Mouse (Mus musculus): Measurements from ENCODE around the gene Matn4. TPM values are rescaled to one million over a fixed set of nuclear protein-coding genes. Genes with fewer than 3 reads are reported as not detected.

Gene Matn4
- polyA plus RNA-seq, 1 experiment = not detected

DNA sequence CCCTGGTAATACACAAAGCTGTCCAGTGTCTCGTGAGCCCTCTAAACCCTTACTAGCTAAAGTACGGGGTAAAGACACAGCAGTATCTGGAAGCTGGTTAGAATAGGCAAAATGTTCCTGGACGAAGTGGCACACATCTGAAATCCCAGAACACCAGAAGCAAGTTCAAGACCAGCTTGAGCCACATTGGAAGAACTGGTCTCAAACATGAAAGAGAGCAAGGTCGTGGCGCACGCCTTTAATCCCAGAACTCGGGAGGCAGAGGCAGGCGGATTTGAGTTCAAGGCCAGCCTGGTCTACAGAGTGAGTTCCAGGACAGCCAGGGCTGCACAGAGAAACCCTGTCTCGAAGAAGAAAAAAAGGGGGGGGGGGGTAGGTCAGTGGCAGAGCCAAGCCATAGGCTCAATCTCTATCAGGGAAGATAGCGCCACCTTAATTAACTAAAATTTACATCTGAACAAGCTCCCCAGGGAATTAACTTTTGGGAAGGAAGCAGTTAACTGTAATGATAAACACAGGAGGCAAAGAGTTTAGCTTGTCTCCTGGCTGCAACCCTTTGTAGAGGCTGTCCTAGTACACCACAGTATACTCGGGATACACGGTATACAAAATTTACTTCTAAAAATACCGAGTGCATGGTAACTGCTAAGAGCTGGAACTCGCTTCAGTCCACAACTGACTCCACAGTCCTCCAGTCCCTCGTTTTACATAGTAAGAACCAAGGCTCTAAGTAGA lies 25.1 kb upstream of the Matn4 start:
- Histone ChIP-seq H3K4me1 (peaks cover 16% of the 10 kb centered on the region), H3K9me3 (no peaks in the 10 kb centered on the region), H3K36me3 (replicated peaks; ENCODE audit: low read length) (no peaks in the 10 kb centered on the region), H3K4me3 (replicated peaks) (no peak overlapping the region), H3K27me3 (replicated peaks) (peaks cover 90% of the 10 kb centered on the region)
- TF ChIP-seq GATA1 (IDR thresholded peaks at IDR 0.05; ENCODE audit: borderline replicate concordance, low read length) (no peak), FLI1 (IDR thresholded peaks at IDR 0.05; ENCODE audit: low read length) (no peak)

- H3K4me3 ChIP-seq (replicated peaks) = no peak overlapping the region
- H3K4me1 ChIP-seq = peaks cover 16% of the 10 kb centered on the region
- no peaks in the 10 kb centered on the region for H3K9me3 ChIP-seq
- H3K36me3 ChIP-seq (replicated peaks; ENCODE audit: low read length) = no peaks in the 10 kb centered on the region
- TF ChIP-seq GATA1 (IDR thresholded peaks at IDR 0.05; ENCODE audit: borderline replicate concordance, low read length) (no peak), FLI1 (IDR thresholded peaks at IDR 0.05; ENCODE audit: low read length) (no peak)
- H3K27me3 ChIP-seq (replicated peaks) = peaks cover 79% of the 10 kb centered on the region
Observed at GRCm38 (mm10) chr2:164428451-164428850, 23.5 kb upstream of the Matn4 start.

- TF ChIP-seq GATA1 (IDR thresholded peaks at IDR 0.05; ENCODE audit: borderline replicate concordance, low read length) (no peak), FLI1 (IDR thresholded peaks at IDR 0.05; ENCODE audit: low read length) (no peak)
- Histone ChIP-seq H3K36me3 (replicated peaks; ENCODE audit: low read length) (no peaks in the 10 kb centered on the region), H3K9me3 (no peaks in the 10 kb centered on the region), H3K4me3 (replicated peaks) (no peak overlapping the region), H3K27me3 (replicated peaks) (peaks cover 76% of the 10 kb centered on the region), H3K4me1 (peaks cover 5% of the 10 kb centered on the region)
Observed at GRCm38 (mm10) chr2:164426952-164427351, 22.0 kb upstream of the Matn4 start.

GRCm38 (mm10) chr2:164426121-164426520 lies 21.2 kb upstream of the Matn4 start:
- Histone ChIP-seq H3K9me3 (no peaks in the 10 kb centered on the region), H3K27me3 (replicated peaks) (peaks cover 76% of the 10 kb centered on the region), H3K4me1 (0 out of 2 replicates have a peak, but pooled peaks cover 3% of the 10 kb centered on the region), H3K4me3 (replicated peaks) (no peak overlapping the region), H3K36me3 (replicated peaks; ENCODE audit: low read length) (no peaks in the 10 kb centered on the region)
- TF ChIP-seq GATA1 (IDR thresholded peaks at IDR 0.05; ENCODE audit: borderline replicate concordance, low read length) (no peak), FLI1 (IDR thresholded peaks at IDR 0.05; ENCODE audit: low read length) (no peak)

GRCm38 (mm10) chr2:164425401-164425800 lies 20.4 kb upstream of the Matn4 start:
- H3K36me3 ChIP-seq (replicated peaks; ENCODE audit: low read length) = no peaks in the 10 kb centered on the region
- H3K4me3 ChIP-seq (replicated peaks) = no peak overlapping the region
- no peaks in the 10 kb centered on the region for H3K9me3 ChIP-seq
- no peak for TF ChIP-seq GATA1 (IDR thresholded peaks at IDR 0.05; ENCODE audit: borderline replicate concordance, low read length)
- no peak for TF ChIP-seq FLI1 (IDR thresholded peaks at IDR 0.05; ENCODE audit: low read length)
- peaks cover 68% of the 10 kb centered on the region for H3K27me3 ChIP-seq (replicated peaks)
- H3K4me1 ChIP-seq = no peaks in the 10 kb centered on the region

DNA sequence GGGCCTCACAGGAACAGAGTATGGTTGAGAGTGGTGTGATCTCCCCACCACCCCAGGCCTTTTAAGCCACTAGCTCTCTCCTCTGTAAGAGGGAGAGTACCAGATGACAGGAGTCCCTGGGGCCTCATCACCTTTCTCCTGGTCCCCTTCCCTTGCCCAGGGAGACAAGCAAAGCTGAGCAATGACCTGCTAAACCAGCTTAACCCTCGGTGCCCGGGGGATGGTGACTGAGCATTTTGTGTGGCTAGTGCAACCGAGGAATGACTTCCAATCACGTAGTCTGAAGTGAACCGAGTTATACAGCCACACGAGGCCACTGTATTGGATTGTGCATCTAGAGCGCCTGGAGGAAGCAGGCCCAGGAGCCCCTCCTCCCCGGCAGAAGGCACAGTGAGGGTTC lies 19.4 kb upstream of the Matn4 start:
- no peaks in the 10 kb centered on the region for H3K36me3 ChIP-seq (replicated peaks; ENCODE audit: low read length)

DNA sequence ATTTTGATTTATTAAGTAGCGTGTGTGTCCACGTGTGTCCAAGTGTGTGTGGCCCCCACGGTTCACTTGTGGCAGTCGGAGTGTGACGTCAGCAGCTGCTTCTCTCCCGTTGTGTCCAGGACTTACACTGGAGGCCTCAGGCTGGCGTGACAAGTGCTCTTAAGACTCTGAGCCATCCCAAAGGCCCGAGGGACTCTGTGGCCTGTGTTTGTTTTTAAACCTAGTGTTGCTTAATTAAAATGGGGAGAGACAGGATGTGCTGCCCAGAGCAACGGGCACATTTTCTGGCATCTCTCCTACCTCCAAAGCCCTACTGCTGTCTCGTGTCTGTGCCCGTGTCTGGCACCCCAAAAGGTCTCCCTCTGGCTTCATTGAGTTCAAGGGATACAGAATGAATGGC lies 18.5 kb upstream of the Matn4 start:
- Histone ChIP-seq H3K4me1 (no peaks in the 10 kb centered on the region), H3K27me3 (replicated peaks) (peaks cover 65% of the 10 kb centered on the region), H3K9me3 (no peaks in the 10 kb centered on the region), H3K4me3 (replicated peaks) (no peak overlapping the region), H3K36me3 (replicated peaks; ENCODE audit: low read length) (no peaks in the 10 kb centered on the region)
- TF ChIP-seq GATA1 (IDR thresholded peaks at IDR 0.05; ENCODE audit: borderline replicate concordance, low read length) (no peak), FLI1 (IDR thresholded peaks at IDR 0.05; ENCODE audit: low read length) (no peak)

More for the DNA sequence above, 19.4 kb upstream of the Matn4 start:
- Histone ChIP-seq H3K4me3 (replicated peaks) (no peak overlapping the region), H3K4me1 (no peaks in the 10 kb centered on the region), H3K9me3 (no peaks in the 10 kb centered on the region), H3K27me3 (replicated peaks) (peaks cover 66% of the 10 kb centered on the region)
- TF ChIP-seq FLI1 (IDR thresholded peaks at IDR 0.05; ENCODE audit: low read length) (no peak), GATA1 (IDR thresholded peaks at IDR 0.05; ENCODE audit: borderline replicate concordance, low read length) (no peak)

- TF ChIP-seq FLI1 (IDR thresholded peaks at IDR 0.05; ENCODE audit: low read length) (no peak), GATA1 (IDR thresholded peaks at IDR 0.05; ENCODE audit: borderline replicate concordance, low read length) (no peak)
- Histone ChIP-seq H3K4me3 (replicated peaks) (no peak overlapping the region), H3K4me1 (no peaks in the 10 kb centered on the region), H3K36me3 (replicated peaks; ENCODE audit: low read length) (no peaks in the 10 kb centered on the region), H3K27me3 (replicated peaks) (peaks cover 62% of the 10 kb centered on the region), H3K9me3 (no peaks in the 10 kb centered on the region)
Observed at GRCm38 (mm10) chr2:164422675-164423393, 17.9 kb upstream of the Matn4 start.

GRCm38 (mm10) chr2:164421979-164422378 lies 17.0 kb upstream of the Matn4 start:
- no peaks in the 10 kb centered on the region for H3K9me3 ChIP-seq
- TF ChIP-seq FLI1 (IDR thresholded peaks at IDR 0.05; ENCODE audit: low read length) = no peak
- no peak for TF ChIP-seq GATA1 (IDR thresholded peaks at IDR 0.05; ENCODE audit: borderline replicate concordance, low read length)
- no peaks in the 10 kb centered on the region for H3K4me1 ChIP-seq
- H3K4me3 ChIP-seq (replicated peaks) = no peak overlapping the region
- H3K36me3 ChIP-seq (replicated peaks; ENCODE audit: low read length) = no peaks in the 10 kb centered on the region
- peaks cover 57% of the 10 kb centered on the region for H3K27me3 ChIP-seq (replicated peaks)

GRCm38 (mm10) chr2:164421306-164421705 lies 16.3 kb upstream of the Matn4 start:
- Histone ChIP-seq H3K4me1 (no peaks in the 10 kb centered on the region), H3K27me3 (replicated peaks) (peaks cover 54% of the 10 kb centered on the region), H3K4me3 (replicated peaks) (no peak overlapping the region), H3K9me3 (no peaks in the 10 kb centered on the region), H3K36me3 (replicated peaks; ENCODE audit: low read length) (no peaks in the 10 kb centered on the region)
- TF ChIP-seq FLI1 (IDR thresholded peaks at IDR 0.05; ENCODE audit: low read length) (no peak), GATA1 (IDR thresholded peaks at IDR 0.05; ENCODE audit: borderline replicate concordance, low read length) (no peak)

Measured in megakaryocyte, embryonic 14.5 days (primary cell).